Mouse (Mus musculus) cerebellum, adult 2 months (tissue): Measurements from ENCODE around the gene Apbb1ip.
"Not testable (repeated sequence)": the region's sequence is repeated elsewhere in the genome, so short reads cannot be mapped to it uniquely, and the experiment has no call there.

ENCODE experiments used
- CTCF ChIP-seq: fragments of 200-500 bp; IDR thresholded peaks from 2 replicates; pipeline ENCODE4 v1.5.1; 2011; ENCODE audit warnings: low read depth, mild to moderate bottlenecking, control low read depth, low read length, moderate library complexity, borderline replicate concordance; ENCODE audit not compliant: insufficient read depth
- POLR2A ChIP-seq: fragments of 200-500 bp; IDR thresholded peaks from 2 replicates; pipeline ENCODE4 v1.6.1; 2011; ENCODE audit warnings: low read length, control low read depth, borderline replicate concordance; ENCODE audit not compliant: insufficient read depth

DNA sequence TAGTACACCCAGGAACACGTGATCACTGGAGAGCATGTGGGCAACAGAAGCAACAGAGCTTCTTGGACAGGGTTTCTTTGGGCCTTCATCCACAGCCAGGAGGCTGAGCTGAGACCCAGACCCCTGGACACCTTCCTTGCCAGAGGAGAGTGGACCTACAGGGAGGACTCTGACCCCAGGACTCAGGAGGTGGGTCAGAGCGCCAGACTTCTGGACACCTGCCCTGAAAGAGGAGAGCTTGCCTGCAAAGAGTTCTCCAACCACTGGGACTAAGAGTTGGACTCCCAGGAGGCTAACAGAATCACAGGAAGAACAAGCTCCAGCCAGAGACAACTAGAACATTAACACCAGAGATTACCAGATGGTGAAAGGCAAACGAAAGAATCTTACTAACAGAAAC lies 106.8 kb downstream of the Apbb1ip start:
- TF ChIP-seq CTCF, POLR2A: not testable (repeated sequence)
